Mouse (Mus musculus): Measurements from ENCODE around the gene Sgca. TPM values are rescaled to one million over a fixed set of nuclear protein-coding genes. Genes with fewer than 3 reads are reported as not detected.

Gene Sgca
- total RNA-seq, 2 experiments from 2014 or later = 169 to 222 TPM

DNA sequence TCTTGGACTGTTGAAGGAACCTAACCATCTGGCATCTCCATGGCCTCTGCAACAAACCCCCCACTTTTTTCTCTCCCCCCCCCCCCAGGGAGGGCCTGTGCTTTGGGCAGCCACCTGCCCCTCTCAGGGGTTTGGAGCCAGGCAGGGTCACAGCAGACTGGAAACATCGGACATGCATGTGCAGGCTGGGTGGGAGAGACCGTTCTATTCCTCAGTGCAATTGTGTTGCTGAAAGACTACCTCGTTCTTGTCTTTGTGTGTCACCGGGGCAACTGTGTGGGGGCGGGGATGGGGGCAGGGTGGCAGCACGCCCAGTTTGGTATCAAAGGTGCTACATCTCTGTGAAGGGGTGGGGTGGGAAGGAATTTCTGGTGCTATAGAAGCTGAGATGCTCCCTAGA, 24.0 kb downstream of the Sgca start:
- DNase-seq (ENCODE audit: low spot score in 2 of 2) = no peak

DNA sequence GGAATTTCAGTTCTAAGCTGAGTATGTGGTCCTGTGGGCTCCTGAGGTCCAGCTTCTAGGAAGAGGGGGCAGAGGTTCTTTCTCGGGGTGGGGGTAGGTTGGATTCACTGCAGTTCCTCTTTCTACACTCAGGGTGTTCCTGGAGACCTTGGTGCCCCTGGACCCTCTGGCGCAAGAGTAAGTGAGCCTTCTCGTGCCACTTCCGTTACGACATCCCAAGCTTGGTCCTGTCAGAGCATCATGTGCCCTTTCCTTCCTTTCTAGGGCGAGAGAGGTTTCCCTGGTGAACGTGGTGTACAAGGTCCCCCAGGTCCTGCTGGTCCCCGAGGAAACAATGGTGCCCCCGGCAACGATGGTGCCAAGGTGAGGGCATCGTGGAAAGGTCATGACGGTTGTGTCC, 30.9 kb downstream of the Sgca start:
- DNase-seq (ENCODE audit: low spot score in 2 of 2) = no peak

DNA sequence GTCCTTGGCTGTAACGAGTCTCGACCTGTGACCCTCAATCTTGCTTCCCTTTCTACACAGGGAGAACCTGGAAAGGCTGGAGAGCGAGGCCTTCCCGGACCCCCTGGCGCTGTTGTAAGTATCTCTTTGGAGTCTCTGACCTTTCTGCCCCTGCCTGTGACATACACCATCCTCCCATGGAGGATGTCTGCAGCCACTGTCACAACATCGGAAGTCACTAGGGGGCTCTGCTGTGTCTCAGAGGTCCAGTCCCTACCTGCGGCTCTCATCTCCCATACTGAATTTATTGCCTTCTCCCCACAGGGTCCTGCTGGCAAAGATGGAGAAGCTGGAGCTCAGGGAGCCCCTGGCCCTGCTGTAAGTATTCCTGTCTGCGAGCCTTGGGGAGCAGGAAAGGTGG, 31.8 kb downstream of the Sgca start:
- peak in 1 of 2 experiments; percentile 24 for DNase-seq (ENCODE audit: low spot score in 2 of 2)

DNA sequence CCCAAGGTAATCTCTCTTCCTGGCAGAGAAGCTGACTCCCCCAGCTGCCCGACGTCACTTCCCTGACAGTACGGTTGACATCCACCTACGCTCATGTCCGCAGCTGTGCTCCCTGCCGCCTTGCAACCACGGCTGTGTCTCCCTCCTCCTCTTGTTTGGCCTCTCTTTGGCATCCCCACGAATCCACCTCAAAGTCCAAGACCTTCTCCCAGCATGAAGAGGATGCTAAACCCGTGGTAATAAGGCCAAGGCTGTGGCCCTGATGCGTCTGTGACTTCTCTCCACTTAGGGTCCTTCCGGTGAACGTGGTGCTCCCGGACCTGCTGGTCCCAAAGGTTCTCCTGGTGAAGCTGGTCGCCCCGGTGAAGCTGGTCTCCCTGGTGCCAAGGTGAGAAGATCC, 33.1 kb downstream of the Sgca start:
- DNase-seq (ENCODE audit: low spot score in 2 of 2) = peak in 1 of 2 experiments; percentile 31

DNA sequence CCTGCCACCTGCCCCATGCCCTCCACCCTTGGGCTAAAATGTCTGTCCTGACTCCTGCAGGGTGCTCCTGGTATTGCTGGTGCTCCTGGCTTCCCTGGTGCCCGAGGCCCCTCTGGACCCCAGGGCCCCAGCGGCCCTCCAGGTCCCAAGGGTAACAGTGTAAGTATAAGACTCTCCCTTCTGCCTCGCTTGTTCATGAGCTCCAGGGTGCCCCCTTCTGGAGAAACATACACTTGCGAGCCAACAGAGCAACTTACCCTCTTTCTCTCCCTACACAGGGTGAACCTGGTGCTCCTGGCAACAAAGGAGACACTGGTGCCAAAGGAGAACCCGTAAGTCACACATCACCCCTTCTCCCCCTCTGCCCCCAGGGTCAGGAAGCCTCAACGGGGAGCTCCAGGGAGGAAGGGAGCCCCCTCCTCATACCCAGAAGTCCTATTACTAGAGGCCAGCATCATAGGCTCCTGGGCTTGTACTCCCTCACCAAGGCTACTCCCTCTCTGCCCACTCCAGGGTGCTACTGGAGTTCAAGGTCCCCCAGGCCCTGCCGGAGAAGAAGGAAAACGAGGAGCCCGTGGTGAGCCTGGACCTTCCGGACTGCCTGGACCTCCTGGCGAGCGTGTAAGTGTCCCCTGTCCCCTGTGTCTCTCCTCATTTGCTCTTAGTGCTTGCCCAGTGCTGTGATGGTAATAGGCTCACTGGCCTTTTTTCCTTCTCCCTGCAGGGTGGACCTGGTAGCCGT, 33.7 kb downstream of the Sgca start:
- DNase-seq (ENCODE audit: low spot score in 2 of 2) = peak; percentile 29 to 61

DNA sequence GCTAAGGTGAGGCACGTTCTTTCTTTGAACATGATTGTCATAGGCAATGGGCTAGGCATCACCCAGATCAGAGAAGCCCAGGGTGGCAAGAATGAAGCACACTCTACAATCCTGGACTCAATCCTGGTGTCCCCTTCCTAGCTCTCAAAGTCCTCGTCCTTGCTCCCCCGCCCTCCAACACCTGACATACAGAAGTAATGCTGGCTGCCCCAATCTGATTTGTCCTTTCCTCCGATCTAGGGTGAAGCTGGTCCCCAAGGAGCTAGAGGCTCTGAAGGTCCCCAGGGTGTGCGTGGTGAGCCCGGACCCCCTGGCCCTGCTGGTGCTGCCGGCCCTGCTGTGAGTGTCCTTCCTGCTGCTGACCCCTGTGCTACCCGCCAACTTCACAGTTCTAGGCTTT, 34.4 kb downstream of the Sgca start:
- peak in 1 of 2 experiments; percentile 33 for DNase-seq (ENCODE audit: low spot score in 2 of 2)

DNA sequence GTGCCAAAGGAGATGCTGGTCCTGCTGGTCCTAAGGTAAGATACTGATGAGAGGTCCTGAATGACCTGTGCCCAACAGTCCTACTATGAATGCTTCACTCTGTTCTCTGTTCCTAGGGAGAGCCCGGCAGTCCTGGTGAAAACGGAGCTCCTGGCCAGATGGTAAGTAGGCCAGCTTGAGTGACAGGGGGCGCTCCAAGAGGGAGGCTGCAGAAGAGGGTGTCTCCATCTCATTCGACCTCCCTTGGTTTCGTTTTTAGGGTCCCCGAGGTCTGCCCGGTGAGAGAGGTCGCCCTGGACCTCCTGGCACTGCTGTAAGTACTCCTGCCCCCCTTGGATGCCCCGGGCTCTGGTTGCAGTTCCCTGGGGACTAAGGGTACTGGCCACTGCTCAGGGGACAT, 35.0 kb downstream of the Sgca start:
- peak in 1 of 2 experiments; percentile 37 for DNase-seq (ENCODE audit: low spot score in 2 of 2)

DNA sequence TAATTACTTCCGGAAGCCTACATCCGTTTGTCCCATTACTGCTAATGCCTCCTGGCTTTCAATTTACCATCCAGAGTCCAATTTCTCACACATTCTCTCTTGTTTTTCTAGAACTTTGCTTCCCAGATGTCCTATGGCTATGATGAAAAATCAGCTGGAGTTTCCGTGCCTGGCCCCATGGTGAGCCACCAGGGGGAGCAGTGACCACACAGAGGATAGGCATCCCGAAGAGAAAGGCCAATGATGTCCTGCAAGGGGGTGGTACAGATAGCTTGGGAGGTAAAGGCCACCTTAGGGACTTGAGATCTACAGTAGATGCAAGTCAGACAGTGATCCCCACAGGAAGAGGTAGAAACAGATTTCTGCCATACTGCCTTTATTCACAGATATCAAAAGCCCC, 36.8 kb downstream of the Sgca start:
- DNase-seq (ENCODE audit: low spot score in 2 of 2) = peak; percentile 70 to 78

DNA sequence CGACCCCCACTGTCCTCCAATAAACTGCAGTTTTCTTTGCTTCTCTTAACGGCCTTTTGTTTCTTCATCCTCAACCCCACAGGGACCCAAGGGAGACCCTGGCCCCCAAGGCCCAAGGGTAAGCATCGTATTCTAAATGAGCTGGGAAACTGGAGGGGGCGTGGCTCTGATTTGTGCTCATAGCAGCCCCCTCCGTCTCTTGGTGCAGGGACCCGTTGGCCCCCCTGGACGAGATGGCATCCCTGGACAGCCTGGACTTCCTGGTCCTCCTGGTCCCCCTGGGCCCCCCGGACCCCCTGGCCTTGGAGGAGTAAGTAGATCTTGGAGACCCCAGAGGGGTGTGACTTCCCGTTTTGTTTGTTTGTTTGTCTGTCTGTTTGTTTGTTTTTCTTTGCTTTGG, 37.8 kb downstream of the Sgca start:
- DNase-seq (ENCODE audit: low spot score in 2 of 2) = peak in 1 of 2 experiments; percentile 42

DNA sequence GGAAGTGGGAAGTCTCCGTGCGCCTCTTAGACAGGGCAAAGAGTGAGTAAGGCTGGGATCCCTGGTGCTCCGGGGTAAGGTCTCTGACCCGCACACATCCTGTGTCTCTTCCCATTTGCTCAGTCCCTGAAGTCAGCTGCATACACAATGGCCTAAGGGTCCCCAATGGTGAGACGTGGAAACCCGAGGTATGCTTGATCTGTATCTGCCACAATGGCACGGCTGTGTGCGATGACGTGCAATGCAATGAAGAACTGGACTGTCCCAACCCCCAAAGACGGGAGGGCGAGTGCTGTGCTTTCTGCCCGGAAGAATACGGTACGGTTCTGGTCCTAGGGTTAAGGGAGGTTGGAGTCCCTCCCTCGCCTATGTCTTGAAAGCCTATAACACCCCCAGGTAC, 38.3 kb downstream of the Sgca start:
- no peak for DNase-seq (ENCODE audit: low spot score in 2 of 2)

DNA sequence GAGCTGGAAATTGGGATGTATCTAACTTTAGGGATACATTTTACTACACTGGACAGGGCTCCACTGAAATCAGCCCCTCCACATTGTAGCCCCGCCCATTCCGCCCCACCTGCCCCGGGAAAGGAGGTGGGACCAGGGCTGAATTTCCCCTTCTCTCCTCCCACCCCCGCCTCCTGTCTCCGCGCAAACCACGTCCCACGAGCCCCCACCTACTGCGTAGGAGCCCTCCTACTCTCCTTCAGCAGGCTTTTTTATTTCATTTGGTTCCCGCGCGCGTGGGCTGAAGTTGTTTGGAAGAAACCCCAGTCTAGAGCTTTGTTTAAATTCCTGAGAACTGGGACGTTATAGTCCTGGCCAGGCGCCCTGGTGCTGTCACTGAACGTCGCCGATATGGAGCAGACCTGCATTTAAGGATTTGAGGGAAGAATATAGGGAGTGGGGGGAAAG, 38.8 kb downstream of the Sgca start:
- peak; percentile 51 to 77 for DNase-seq (ENCODE audit: low spot score in 2 of 2)

DNA sequence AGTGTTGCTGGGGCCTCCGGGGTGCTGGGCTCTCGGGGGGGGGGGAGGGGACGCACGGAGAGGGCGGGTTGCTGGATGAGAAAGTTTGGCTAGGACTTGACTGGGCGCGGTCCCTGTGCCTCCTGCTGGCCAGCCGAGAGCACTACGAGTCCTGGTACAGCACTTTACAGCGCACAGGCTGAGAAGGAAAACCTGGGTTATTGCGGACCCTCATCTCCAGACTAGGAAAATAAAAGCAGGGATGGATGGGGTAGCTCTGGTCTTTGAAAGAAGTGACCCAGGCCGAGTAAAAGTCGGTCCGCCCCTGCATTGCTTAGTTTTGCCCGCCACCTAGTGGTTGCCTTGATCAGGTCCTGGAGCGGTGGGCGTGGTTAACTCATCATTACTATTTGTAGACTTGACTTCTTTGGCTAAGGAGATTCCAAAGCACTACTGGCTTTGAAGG, 39.3 kb downstream of the Sgca start:
- DNase-seq (ENCODE audit: low spot score in 2 of 2) = peak; percentile 76 to 90

DNA sequence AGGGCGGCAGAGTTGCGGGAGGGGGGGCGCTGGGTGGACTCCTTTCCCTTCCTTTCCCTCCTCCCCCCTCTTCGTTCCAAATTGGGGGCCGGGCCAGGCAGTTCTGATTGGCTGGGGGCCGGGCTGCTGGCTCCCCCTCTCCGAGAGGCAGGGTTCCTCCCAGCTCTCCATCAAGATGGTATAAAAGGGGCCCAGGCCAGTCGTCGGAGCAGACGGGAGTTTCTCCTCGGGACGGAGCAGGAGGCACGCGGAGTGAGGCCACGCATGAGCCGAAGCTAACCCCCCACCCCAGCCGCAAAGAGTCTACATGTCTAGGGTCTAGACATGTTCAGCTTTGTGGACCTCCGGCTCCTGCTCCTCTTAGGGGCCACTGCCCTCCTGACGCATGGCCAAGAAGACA, 40.1 kb downstream of the Sgca start, which contains the start of gene Col1a1:
Gene Col1a1, plus strand, starts transcription at position 180 of the 400 bp plus-strand sequence.
- peak; percentile 89 to 90 for DNase-seq (ENCODE audit: low spot score in 2 of 2)

DNA sequence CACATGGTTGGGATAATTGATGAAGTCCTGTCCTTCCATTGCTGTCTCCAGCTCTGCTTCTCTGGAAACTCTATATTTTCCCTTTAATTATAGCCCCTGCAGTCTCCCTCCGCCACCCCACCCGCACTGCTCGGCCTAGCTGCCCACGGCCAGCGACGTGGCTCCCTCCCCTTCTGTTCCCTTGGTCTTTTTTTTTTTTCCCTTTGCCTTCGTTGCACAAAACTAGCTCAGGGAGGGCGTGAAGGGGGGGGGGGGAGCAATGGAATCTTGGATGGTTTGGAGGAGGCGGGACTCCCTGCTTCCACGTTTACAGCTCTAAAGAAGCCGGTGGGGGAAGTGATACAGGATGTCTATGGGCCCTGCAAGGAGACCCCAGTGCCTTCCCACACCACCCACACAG, 41.6 kb downstream of the Sgca start:
- DNase-seq (ENCODE audit: low spot score in 2 of 2) = peak in 1 of 2 experiments; percentile 51

DNA sequence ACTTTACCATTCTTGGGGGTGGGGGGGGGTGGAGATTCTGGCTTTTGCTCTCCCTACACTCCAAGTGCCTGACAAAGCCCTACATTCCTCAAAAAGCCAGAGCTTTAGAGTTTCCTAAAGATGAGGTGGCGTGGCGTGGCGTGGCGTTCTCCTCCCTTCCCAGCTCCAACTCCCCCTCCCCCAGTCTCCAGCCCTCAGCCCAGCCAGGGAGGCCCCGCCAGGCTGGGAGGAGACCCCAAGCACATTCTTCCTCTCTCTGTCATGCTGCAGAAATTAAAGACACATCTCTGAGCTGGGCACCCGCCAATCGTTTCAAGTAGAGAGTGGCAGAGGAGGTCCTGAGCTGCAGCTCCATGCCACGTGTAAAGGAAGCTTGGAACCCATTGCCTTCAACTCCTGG, 42.5 kb downstream of the Sgca start:
- peak; percentile 71 to 83 for DNase-seq (ENCODE audit: low spot score in 2 of 2)

DNA sequence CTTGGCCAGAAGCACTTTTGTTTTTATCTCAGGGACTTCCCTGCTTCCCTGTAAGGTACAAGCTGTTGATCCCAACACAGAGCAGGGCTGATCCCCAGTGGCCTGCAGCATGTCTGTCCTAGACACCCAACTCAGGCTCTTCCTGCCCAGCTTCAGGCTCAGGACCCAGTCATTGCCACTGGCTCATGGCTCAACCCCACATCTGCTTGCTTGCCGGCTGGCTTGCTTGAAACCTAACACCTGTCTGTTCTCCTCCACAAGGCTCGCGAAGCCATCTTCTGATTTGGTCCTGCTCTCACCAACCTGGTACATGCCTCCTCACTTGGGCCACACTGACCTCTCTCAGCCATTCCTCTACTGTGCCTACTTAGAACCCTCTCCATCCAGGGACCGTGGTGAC, 46.0 kb downstream of the Sgca start:
- DNase-seq (ENCODE audit: low spot score in 2 of 2) = no peak

DNA sequence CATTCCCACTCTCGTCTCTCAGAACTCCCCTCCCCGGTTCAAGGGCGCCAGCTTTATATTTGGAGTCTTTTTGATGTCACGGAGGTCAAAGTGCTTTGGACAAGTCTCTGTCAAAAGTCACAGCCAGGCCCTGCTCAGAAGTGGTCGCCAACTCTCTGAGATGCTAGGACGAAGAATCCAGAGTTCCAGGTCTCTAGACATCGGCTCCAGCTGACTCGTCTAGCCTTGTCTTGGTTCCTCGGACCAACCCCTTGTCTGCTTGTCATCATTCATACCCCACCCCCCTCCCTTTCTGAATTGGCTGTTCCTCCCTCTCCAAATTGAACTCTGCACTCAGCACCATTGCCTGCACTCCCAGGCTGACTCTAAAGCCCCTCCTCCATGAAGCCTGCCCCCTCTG, 46.5 kb downstream of the Sgca start:
- DNase-seq (ENCODE audit: low spot score in 2 of 2) = peak in 1 of 2 experiments; percentile 38

DNA sequence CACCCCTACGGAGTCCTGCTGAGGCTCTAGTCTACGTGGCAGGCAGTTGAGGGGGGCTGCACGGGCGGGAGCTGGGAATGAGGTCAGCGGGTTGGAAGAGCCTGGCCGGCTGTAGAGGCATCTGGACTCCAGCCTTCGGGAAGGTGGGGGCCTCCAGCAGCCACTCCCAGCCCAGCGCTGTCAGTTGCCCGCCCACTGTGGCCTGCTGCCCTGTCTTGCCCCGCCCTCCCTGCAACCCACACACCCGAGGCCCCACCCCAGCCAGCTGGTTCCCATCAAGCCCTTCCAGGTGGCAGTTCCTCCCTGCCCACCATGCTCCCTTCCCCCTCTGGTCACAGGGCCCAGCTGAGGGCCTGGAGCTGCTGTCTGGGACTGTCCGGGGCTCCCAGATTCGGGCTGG, 47.3 kb downstream of the Sgca start:
- DNase-seq (ENCODE audit: low spot score in 2 of 2) = peak; percentile 90 to 96

DNA sequence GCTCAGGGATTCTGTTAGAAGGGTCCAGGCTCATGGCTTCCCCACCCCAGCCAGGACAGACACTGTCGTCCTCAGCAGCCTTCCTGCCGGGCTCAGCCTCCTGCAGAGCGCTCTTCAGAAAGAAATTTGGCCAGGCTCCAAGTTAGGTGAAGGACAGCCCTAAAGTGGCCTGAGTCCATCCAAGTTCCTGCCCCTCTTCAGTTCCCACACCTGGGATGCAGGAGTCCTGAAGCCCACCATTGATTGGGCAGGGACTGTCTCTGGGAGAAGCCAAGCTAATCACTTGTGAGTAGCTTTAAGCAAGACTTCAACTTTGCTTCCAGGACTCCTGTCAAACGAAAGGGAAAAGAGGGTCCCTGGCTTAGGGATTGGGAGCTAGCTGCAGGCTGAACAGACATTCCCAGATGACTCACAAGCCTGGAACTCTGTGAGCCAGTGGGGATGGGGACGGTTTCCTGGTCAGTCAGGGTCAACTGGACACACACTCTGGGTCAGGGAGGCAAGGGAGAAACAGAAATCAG, 48.3 kb downstream of the Sgca start:
- DNase-seq (ENCODE audit: low spot score in 2 of 2) = peak in 1 of 2 experiments; percentile 37

DNA sequence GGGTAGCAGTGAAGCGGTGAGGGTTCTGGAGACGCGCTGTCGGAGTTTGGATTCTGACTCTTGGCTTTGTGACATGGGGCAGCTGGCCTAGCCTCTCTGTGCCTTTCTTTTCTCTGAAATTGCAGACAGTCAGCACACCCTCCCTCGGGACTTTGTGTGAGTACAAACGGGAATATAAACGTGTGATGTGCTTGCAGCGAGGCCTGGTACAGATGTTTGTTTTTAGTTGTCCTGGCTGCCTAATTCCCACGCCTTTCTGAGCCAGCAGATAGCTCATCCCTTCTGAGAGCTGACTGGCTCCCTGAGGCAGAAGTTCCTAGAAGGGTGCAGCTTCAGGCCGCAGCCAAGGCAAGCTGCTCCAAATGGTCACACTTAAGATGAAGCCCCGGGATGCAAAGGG, 49.7 kb downstream of the Sgca start:
- peak in 1 of 2 experiments; percentile 41 for DNase-seq (ENCODE audit: low spot score in 2 of 2)

DNA sequence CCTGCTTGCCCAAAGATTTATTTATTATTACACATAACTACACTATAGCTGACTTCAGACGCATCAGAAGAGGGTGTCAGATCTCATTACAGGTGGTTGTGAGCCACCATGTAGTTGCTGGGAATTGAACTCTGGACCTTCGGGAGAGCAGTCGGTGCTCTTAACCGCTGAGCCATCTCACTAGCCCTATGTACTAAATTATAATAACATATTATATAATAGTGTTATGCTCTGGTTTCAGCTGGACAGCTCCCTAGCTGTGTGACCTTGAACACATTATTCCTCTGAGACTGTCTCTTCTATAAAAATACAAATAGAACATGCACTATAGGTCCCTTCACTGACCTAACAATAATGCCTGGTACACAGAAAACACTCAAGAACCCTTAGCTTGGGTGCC, 51.1 kb downstream of the Sgca start:
- DNase-seq (ENCODE audit: low spot score in 2 of 2) = no peak

DNA sequence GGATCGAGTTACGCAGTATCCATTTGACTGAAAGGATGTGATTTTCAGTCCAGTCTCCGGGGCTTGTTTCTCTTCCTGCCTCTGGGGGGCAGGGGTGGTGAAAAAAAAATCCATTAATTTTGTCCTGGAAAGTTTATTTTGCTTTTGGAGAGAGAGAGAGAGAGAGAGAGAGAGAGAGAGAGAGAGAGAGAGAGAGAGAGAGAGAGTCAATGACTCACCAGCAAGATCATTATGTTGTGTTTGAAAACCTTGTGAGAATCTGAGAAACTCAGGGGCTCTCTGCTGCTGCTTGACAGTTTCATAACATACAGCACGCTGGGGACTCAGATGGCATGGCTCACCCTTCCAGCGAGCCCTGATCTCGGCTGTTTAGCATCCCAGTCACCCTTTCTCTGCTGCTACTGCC, 55.1 kb downstream of the Sgca start:
- DNase-seq (ENCODE audit: low spot score in 2 of 2) = no peak

DNA sequence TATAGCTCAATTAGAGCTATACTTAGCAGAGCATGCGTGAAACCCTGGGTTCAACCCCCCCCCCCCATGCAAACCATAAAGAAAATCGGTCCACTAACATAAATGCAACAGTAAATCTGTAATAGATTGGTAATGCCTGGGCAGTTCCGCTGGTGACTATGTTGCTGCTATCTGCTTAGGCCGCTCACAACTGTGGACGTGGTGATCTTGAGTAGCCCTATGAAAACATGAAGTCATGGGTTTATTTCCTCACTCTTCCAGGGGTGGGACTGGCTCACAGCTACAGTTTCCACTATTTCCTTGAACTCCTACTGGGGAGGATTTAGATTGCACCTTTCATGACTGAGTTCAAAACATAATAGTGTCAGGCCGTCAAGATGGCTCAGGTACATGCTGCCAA, 58.4 kb downstream of the Sgca start:
- DNase-seq (ENCODE audit: low spot score in 2 of 2) = no peak
